Mouse (Mus musculus) liver, postnatal 0 days (tissue): ENCODE results near the gene Cipc. TPM values are rescaled to one million over a fixed set of nuclear protein-coding genes. Genes with fewer than 3 reads are reported as not detected.

Experiments
- ATAC-seq: fragments of 200-750 bp; cut with Nextera tagmentation; 2 replicates; pipeline ENCODE4 v1.8.0; 2017; ENCODE audit warnings: mild to moderate bottlenecking, moderate library complexity
- DNase-seq: peaks from one replicate; pipeline ENCODE4 v3.0.0-alpha.2; 2016
- H3K27ac ChIP-seq: fragments of 300-500 bp; sonication (generic); 2 replicates; pipeline ENCODE4 v1.5.1; 2014; ENCODE audit warnings: antibody characterized with exemption, moderate library complexity, mild to moderate bottlenecking, low read depth
- H3K27me3 ChIP-seq: fragments of 300-500 bp; sonication (generic); 2 replicates; pipeline ENCODE4 v1.6.1; 2014; ENCODE audit warnings: low read length, control low read depth, mixed read lengths; ENCODE audit not compliant: insufficient read depth
- H3K36me3 ChIP-seq: fragments of 300-500 bp; sonication (generic); replicated peaks from 2 replicates; pipeline ENCODE4 v1.6.1; 2014; ENCODE audit warnings: mild to moderate bottlenecking, control low read depth, low read length, moderate library complexity, mixed read lengths; ENCODE audit not compliant: insufficient read depth
- H3K4me1 ChIP-seq: fragments of 300-500 bp; sonication (generic); 2 replicates; pipeline ENCODE4 v1.6.1; 2014; ENCODE audit warnings: antibody characterized with exemption, mild to moderate bottlenecking, control low read depth; ENCODE audit not compliant: insufficient read depth
- H3K4me2 ChIP-seq: fragments of 300-500 bp; sonication (generic); 2 replicates; pipeline ENCODE4 v1.6.1; 2014; ENCODE audit warnings: low read depth, mild to moderate bottlenecking, low read length, moderate library complexity, mixed read lengths
- H3K4me3 ChIP-seq: fragments of 300-500 bp; sonication (generic); 2 replicates; pipeline ENCODE4 v1.5.1; 2014; ENCODE audit warnings: low read depth, low read length
- H3K9ac ChIP-seq: fragments of 300-500 bp; sonication (generic); replicated peaks from 2 replicates; pipeline ENCODE4 v1.6.1; 2014; ENCODE audit warnings: mild to moderate bottlenecking, moderate library complexity
- H3K9me3 ChIP-seq: fragments of 300-500 bp; sonication (generic); 2 replicates; pipeline ENCODE4 v1.6.1; 2016; ENCODE audit warnings: mild to moderate bottlenecking, control low read depth, low read length, mixed read lengths
- CTCF ChIP-seq: sonication (generic); IDR thresholded peaks from 2 replicates; pipeline ENCODE4 v1.5.1; 2016; ENCODE audit warnings: antibody characterized with exemption, low read depth
- EP300 ChIP-seq: IDR thresholded peaks from 2 replicates; pipeline ENCODE4 v1.6.1; 2016; ENCODE audit warnings: antibody characterized with exemption, low read depth, mild to moderate bottlenecking
- WGBS: fragments of 180-500 bp; shearing (Covaris S2); extraction: QIAGEN DNeasy Blood & Tissue Kit; methylation state at CpG from one replicate; pipeline ENCODE4 v1.1.7; 2014; ENCODE audit not compliant: insufficient replicate concordance; 5-methylcytosine and 5-hydroxymethylcytosine counted together
- polyA plus RNA-seq: library from polyadenylated mRNA; unstranded; fragments of >200 nt; fragmentation: Nextera tagmentation; extraction: Ambion mirVana; gene quantifications from 2 replicates; pipeline ENCODE4 v1.2.1, GENCODE M21; 2015

Cipc gene
- polyA plus RNA-seq, 1 experiment from 2014 or later: 4.7 TPM

GRCm38 (mm10) chr12:86930934-86931729 is 15.7 kb upstream of the Cipc start:
- Histone ChIP-seq H3K4me2 (no peak overlapping the region), H3K4me3 (no peak overlapping the region), H3K36me3 (no peaks in the 10 kb centered on the region), H3K27me3 (no peaks in the 10 kb centered on the region), H3K9me3 (peaks cover 6% of the 10 kb centered on the region; the same call in 1 of the 2 replicates), H3K4me1 (no peaks in the 10 kb centered on the region), H3K9ac (no peak overlapping the region), H3K27ac (no peak overlapping the region)
- no peak for DNase-seq
- no peak for TF ChIP-seq CTCF
- no peak for TF ChIP-seq EP300
- WGBS: 74% methylated on average over 6 of the region's 6 CpGs
- ATAC-seq: no peak

DNA sequence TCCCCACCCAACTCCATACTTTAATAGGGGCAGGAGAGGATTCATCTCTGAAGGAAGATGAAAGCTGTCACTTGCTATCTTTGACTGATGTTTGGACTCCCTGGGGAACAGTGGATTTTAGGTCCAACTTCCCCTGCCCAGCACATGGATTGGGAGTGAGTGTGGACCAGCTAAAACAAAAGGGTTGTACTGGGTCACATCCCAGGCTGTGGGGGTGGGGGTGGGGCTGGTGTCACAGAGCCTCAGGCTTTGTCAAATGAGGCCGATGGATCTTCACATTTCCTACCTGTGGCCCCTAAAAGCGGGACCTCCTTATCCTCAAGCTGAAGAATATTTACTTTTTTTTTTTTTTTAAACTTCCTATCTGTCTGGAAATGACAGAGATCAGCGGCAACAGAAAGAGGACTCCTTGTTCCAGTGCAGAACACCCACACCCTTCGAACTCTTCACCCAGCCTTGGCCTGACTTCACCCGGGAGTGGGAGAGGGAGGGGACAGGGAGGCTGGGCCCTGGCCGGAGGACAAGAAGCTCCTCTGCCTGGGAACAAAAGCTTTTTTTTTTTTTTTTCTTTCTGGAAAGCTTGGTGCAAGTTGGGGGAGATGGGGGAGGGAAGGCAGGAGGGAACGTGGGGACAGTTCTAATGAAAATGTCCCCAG is 14.8 kb upstream of the Cipc start:
- Histone ChIP-seq H3K27ac (no peak overlapping the region), H3K9me3 (peaks cover 6% of the 10 kb centered on the region; the same call in 1 of the 2 replicates), H3K27me3 (no peaks in the 10 kb centered on the region), H3K9ac (no peak overlapping the region), H3K4me3 (no peak overlapping the region), H3K36me3 (no peaks in the 10 kb centered on the region), H3K4me1 (no peaks in the 10 kb centered on the region), H3K4me2 (no peak overlapping the region)
- WGBS: 39% methylated on average over 7 of the region's 7 CpGs
- DNase-seq: no peak
- no peak for ATAC-seq
- TF ChIP-seq EP300 (peak; percentile 51), CTCF (no peak)

GRCm38 (mm10) chr12:86932575-86932952 is 14.3 kb upstream of the Cipc start:
- H3K4me1 ChIP-seq: no peaks in the 10 kb centered on the region
- ATAC-seq: no peak
- TF ChIP-seq CTCF (no peak), EP300 (no peak)
- H3K9me3 ChIP-seq: peaks cover 6% of the 10 kb centered on the region; the same call in 1 of the 2 replicates
- no peak overlapping the region for H3K4me2 ChIP-seq
- no peak overlapping the region for H3K4me3 ChIP-seq
- H3K27ac ChIP-seq: no peak overlapping the region
- 59% methylated on average over 6 of the region's 6 CpGs for WGBS
- H3K9ac ChIP-seq: no peak overlapping the region
- H3K36me3 ChIP-seq: no peaks in the 10 kb centered on the region
- no peaks in the 10 kb centered on the region for H3K27me3 ChIP-seq
- no peak for DNase-seq

- TF ChIP-seq CTCF (no peak), EP300 (no peak)
- Histone ChIP-seq H3K4me3 (no peak overlapping the region), H3K9ac (no peak overlapping the region), H3K4me2 (no peak overlapping the region), H3K36me3 (no peaks in the 10 kb centered on the region), H3K27ac (no peak overlapping the region), H3K27me3 (no peaks in the 10 kb centered on the region), H3K9me3 (no peaks in the 10 kb centered on the region), H3K4me1 (no peaks in the 10 kb centered on the region)
- WGBS: 21% methylated on average over 1 of the region's 1 CpGs
- ATAC-seq: no peak
- DNase-seq: no peak
Observed at GRCm38 (mm10) chr12:86934748-86935147, 12.1 kb upstream of the Cipc start.

GRCm38 (mm10) chr12:86935692-86936282 is 11.1 kb upstream of the Cipc start:
- H3K4me3 ChIP-seq: no peak overlapping the region
- DNase-seq (no peak), ATAC-seq (no peak)
- no peaks in the 10 kb centered on the region for H3K36me3 ChIP-seq
- H3K27me3 ChIP-seq: no peaks in the 10 kb centered on the region
- no peak for TF ChIP-seq EP300
- TF ChIP-seq CTCF: no peak
- no peaks in the 10 kb centered on the region for H3K4me1 ChIP-seq
- no peak overlapping the region for H3K4me2 ChIP-seq
- H3K9me3 ChIP-seq: no peaks in the 10 kb centered on the region
- WGBS: 77% methylated on average over 8 of the region's 8 CpGs
- H3K9ac ChIP-seq: no peak overlapping the region
- no peak overlapping the region for H3K27ac ChIP-seq

- no peaks in the 10 kb centered on the region for H3K9me3 ChIP-seq
- no peaks in the 10 kb centered on the region for H3K27me3 ChIP-seq
- no peaks in the 10 kb centered on the region for H3K4me1 ChIP-seq
- H3K27ac ChIP-seq: no peak overlapping the region
- DNase-seq: no peak
- no peaks in the 10 kb centered on the region for H3K36me3 ChIP-seq
- 60% methylated on average over 11 of the region's 11 CpGs for WGBS
- no peak overlapping the region for H3K9ac ChIP-seq
- H3K4me2 ChIP-seq: no peak overlapping the region
- no peak for ATAC-seq
- no peak overlapping the region for H3K4me3 ChIP-seq
- TF ChIP-seq EP300: no peak
- TF ChIP-seq CTCF: no peak
Observed at GRCm38 (mm10) chr12:86936587-86937343, 10.1 kb upstream of the Cipc start.
